ENCODE assay signal across 19 mouse cellular contexts in genomic region chr15:88570697-88571096, GRCm38 (mm10). TPM values are rescaled to one million over a fixed set of nuclear protein-coding genes. Genes with fewer than 3 reads are reported as not detected.
DNase-seq lines count a peak whose midpoint lies in the region; ATAC-seq lines count a peak whose summit lies in the region.
"Had no signal": no experiment of that assay in that cellular context is flagged by ENCODE, and none has a peak within 500 bp of the region (broad histone marks: within the 10 kb centered on the region; RNA-seq: fewer than 3 reads in every experiment).

No protein-coding gene starts in this region.

- DNase-seq in forebrain, embryonic 14.5 days (ENCODE audit: low spot score), result peak; percentile 43
- DNase-seq in midbrain, embryonic 10.5 days (ENCODE audit: low spot score), result peak; percentile 33
- DNase-seq in ovary, postnatal 10 days (ENCODE audit: low spot score), result no peak
- no peak for DNase-seq in heart, postnatal 4 days
- DNase-seq: adrenal gland, postnatal 36 days; lung, adult 18-20 months; thymus, adult 2 months had no signal

- H3K4me1 ChIP-seq in forebrain, embryonic 14.5 days (ENCODE audit: control insufficient read depth, insufficient read depth, low read length), result no peaks in the 10 kb centered on the region
- no peaks in the 10 kb centered on the region for H3K4me1 ChIP-seq in forebrain, embryonic 16.5 days (replicated peaks; ENCODE audit: control insufficient read depth, insufficient read depth, low read length)
- H3K4me1 ChIP-seq in midbrain, embryonic 10.5 days, result peaks cover 12% of the 10 kb centered on the region
- H3K4me1 ChIP-seq in midbrain, embryonic 16.5 days (ENCODE audit: control insufficient read depth, insufficient read depth, low read length), result peaks cover 3% of the 10 kb centered on the region; the same call in 1 of the 2 replicates
- H3K4me1 ChIP-seq in hindbrain, embryonic 16.5 days (ENCODE audit: control insufficient read depth, insufficient read depth, low read depth, low read length), result no peaks in the 10 kb centered on the region
- H3K4me1 ChIP-seq: limb, embryonic 12.5 days had no signal

- H3K4me2 ChIP-seq in forebrain, embryonic 14.5 days (ENCODE audit: low read length), result no peak overlapping the region
- no peak overlapping the region for H3K4me2 ChIP-seq in forebrain, embryonic 16.5 days (ENCODE audit: low read length)
- no peak overlapping the region for H3K4me2 ChIP-seq in midbrain, embryonic 16.5 days (ENCODE audit: low read length)
- no peak overlapping the region for H3K4me2 ChIP-seq in hindbrain, embryonic 16.5 days (ENCODE audit: low read length)
- H3K4me2 ChIP-seq: limb, embryonic 12.5 days had no signal

- no peak for ATAC-seq in forebrain, embryonic 14.5 days
- no peak for ATAC-seq in forebrain, embryonic 16.5 days
- no peak for ATAC-seq in midbrain, embryonic 16.5 days
- peak; percentile 77 for ATAC-seq in hindbrain, embryonic 16.5 days
- ATAC-seq: intestine, postnatal 0 days had no signal

- no peaks in the 10 kb centered on the region for H3K9me3 ChIP-seq in forebrain, embryonic 14.5 days (replicated peaks; ENCODE audit: control insufficient read depth, low read length)
- no peaks in the 10 kb centered on the region for H3K9me3 ChIP-seq in forebrain, embryonic 16.5 days (ENCODE audit: control insufficient read depth, low read length)
- H3K9me3 ChIP-seq in midbrain, embryonic 10.5 days (replicated peaks), result no peaks in the 10 kb centered on the region
- H3K9me3 ChIP-seq in midbrain, embryonic 16.5 days (replicated peaks; ENCODE audit: control insufficient read depth, low read length, poor library complexity, severe bottlenecking), result no peaks in the 10 kb centered on the region
- H3K9me3 ChIP-seq in hindbrain, embryonic 16.5 days (ENCODE audit: control insufficient read depth, low read length), result no peaks in the 10 kb centered on the region

- no peak overlapping the region for H3K4me3 ChIP-seq in forebrain, embryonic 14.5 days (ENCODE audit: low read depth, low read length)
- no peak overlapping the region for H3K4me3 ChIP-seq in forebrain, embryonic 16.5 days (replicated peaks; ENCODE audit: low read length)
- no peak overlapping the region for H3K4me3 ChIP-seq in midbrain, embryonic 10.5 days
- no peak overlapping the region for H3K4me3 ChIP-seq in midbrain, embryonic 16.5 days (ENCODE audit: low read depth, low read length)
- H3K4me3 ChIP-seq in hindbrain, embryonic 16.5 days (ENCODE audit: low read length), result no peak overlapping the region
- H3K4me3 ChIP-seq: erythroblast, embryonic 14.5 days; limb, embryonic 12.5 days had no signal

- H3K27ac ChIP-seq in forebrain, embryonic 14.5 days (ENCODE audit: low read depth, low read length), result no peak overlapping the region
- no peak overlapping the region for H3K27ac ChIP-seq in forebrain, embryonic 16.5 days (ENCODE audit: low read length)
- H3K27ac ChIP-seq in midbrain, embryonic 10.5 days (replicated peaks), result no peak overlapping the region
- H3K27ac ChIP-seq in midbrain, embryonic 16.5 days (ENCODE audit: low read length), result no peak overlapping the region
- 0 out of 2 replicates have a peak overlapping the region, but pooled peaks have one; percentile 9 for H3K27ac ChIP-seq in hindbrain, embryonic 16.5 days (ENCODE audit: low read depth, low read length)
- H3K27ac ChIP-seq: limb, embryonic 12.5 days had no signal

- H3K27me3 ChIP-seq in forebrain, embryonic 14.5 days (replicated peaks; ENCODE audit: control insufficient read depth, insufficient read depth, low read length), result no peaks in the 10 kb centered on the region
- H3K27me3 ChIP-seq in forebrain, embryonic 16.5 days (replicated peaks; ENCODE audit: control insufficient read depth, insufficient read depth, low read length), result no peaks in the 10 kb centered on the region
- H3K27me3 ChIP-seq in midbrain, embryonic 10.5 days (ENCODE audit: low read depth, poor library complexity, severe bottlenecking), result no peaks in the 10 kb centered on the region
- H3K27me3 ChIP-seq in midbrain, embryonic 16.5 days (ENCODE audit: control insufficient read depth, insufficient read depth, low read depth, low read length), result no peaks in the 10 kb centered on the region
- no peaks in the 10 kb centered on the region; the same call in 1 of the 2 replicates for H3K27me3 ChIP-seq in hindbrain, embryonic 16.5 days (replicated peaks; ENCODE audit: control insufficient read depth, insufficient read depth, low read length)
- H3K27me3 ChIP-seq: limb, embryonic 12.5 days had no signal

- 57% methylated on average over 17 of the region's 17 CpGs for WGBS in forebrain, embryonic 14.5 days
- 57% methylated on average over 17 of the region's 17 CpGs for WGBS in forebrain, embryonic 16.5 days
- 61% methylated on average over 17 of the region's 17 CpGs for WGBS in midbrain, embryonic 10.5 days
- 34% methylated on average over 17 of the region's 17 CpGs for WGBS in midbrain, embryonic 16.5 days
- 35% methylated on average over 17 of the region's 17 CpGs for WGBS in hindbrain, embryonic 16.5 days

- no peaks in the 10 kb centered on the region for H3K36me3 ChIP-seq in forebrain, embryonic 14.5 days (ENCODE audit: control insufficient read depth, insufficient read depth, low read length)
- no peaks in the 10 kb centered on the region for H3K36me3 ChIP-seq in forebrain, embryonic 16.5 days (ENCODE audit: control insufficient read depth, insufficient read depth)
- no peaks in the 10 kb centered on the region for H3K36me3 ChIP-seq in midbrain, embryonic 10.5 days
- no peaks in the 10 kb centered on the region for H3K36me3 ChIP-seq in midbrain, embryonic 16.5 days (ENCODE audit: control insufficient read depth, insufficient read depth, low read length)
- H3K36me3 ChIP-seq in hindbrain, embryonic 16.5 days (ENCODE audit: control insufficient read depth, insufficient read depth, low read length), result no peaks in the 10 kb centered on the region
- H3K36me3 ChIP-seq: limb, embryonic 12.5 days had no signal

- no peak overlapping the region for H3K9ac ChIP-seq in forebrain, embryonic 14.5 days (ENCODE audit: low read length)
- no peak overlapping the region for H3K9ac ChIP-seq in forebrain, embryonic 16.5 days (replicated peaks; ENCODE audit: low read depth, low read length)
- no peak overlapping the region for H3K9ac ChIP-seq in midbrain, embryonic 16.5 days (ENCODE audit: low read depth, low read length)
- no peak overlapping the region for H3K9ac ChIP-seq in hindbrain, embryonic 16.5 days (ENCODE audit: low read depth, low read length)
- H3K9ac ChIP-seq: limb, embryonic 12.5 days had no signal

RNA-seq across cellular contexts. Expression of gene Zdhhc25, which starts 29.4 kb away (rescaled TPM):
- polyA plus RNA-seq in forebrain, embryonic 14.5 days (2014; fragmentation: Nextera tagmentation; extraction: Ambion mirVana), result not detected in 2 replicates
- not detected in 2 replicates for polyA plus RNA-seq in forebrain, embryonic 16.5 days (2015; fragmentation: Nextera tagmentation; extraction: Ambion mirVana)
- polyA plus RNA-seq in midbrain, embryonic 10.5 days (2016; fragmentation: Nextera tagmentation; extraction: Ambion mirVana), result not detected in 2 replicates
- not detected in 2 replicates for polyA plus RNA-seq in midbrain, embryonic 16.5 days (2015; fragmentation: Nextera tagmentation; extraction: Ambion mirVana)
- polyA plus RNA-seq in hindbrain, embryonic 16.5 days (2015; fragmentation: Nextera tagmentation; extraction: Ambion mirVana), result not detected in 2 replicates
- not detected for total RNA-seq in heart, postnatal 4 days (2021)
- total RNA-seq: adrenal gland, postnatal 36 days; common myeloid progenitor, adult 5-6 weeks; granulocyte monocyte progenitor cell, adult 5-6 weeks; megakaryocyte progenitor cell, adult 5-6 weeks; MEL had no signal
- polyA plus RNA-seq: erythroblast, embryonic 14.5 days; heart, embryonic 16.5 days; intestine, postnatal 0 days; large intestine, adult 2 months; limb, embryonic 12.5 days; thymus, adult 2 months had no signal

Comparison
In these comparisons a context has a peak if more than half of its experiments do, and no peak if none do; other contexts are left out.
1. DNase-seq: peak in forebrain, embryonic 14.5 days (single experiment) and midbrain, embryonic 10.5 days (single experiment); none in ovary, postnatal 10 days (single experiment) and heart, postnatal 4 days (single experiment).